Mouse (Mus musculus): ENCODE measurements at regions not wholly inside any gene's neighbourhood (a gene's known extent, or its start where the extent isn't known, plus 50 kb on each side); places are given as distances from the start of the nearest gene placed in this dataset.

DNA sequence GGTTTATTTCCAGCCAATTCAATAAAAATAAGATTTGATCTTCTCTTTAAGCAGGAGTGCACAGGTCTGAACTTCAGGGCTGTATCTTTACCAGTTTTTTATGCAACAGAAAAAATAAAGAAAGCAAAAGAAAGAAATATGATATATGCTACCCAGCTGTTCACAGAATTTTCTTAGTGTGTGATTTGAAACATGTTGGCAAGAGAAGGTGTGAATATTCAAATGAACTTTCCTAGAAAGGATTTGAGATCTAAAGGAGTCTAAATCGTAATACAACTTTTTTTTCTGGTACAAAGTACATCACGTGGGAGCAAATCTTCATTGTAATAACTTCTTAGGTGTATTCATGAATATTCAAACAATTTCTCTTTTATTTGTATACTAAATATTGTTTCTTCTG is 2905.1 kb upstream of the Gm12353 start:
- no peak for ATAC-seq
- no peaks in the 10 kb centered on the region for H3K27me3 ChIP-seq (replicated peaks; ENCODE audit: control insufficient read depth, insufficient read depth, low read length)
- no peaks in the 10 kb centered on the region for H3K36me3 ChIP-seq (ENCODE audit: control insufficient read depth, insufficient read depth, low read length)
- H3K4me3 ChIP-seq (ENCODE audit: low read length): no peak overlapping the region
- WGBS: 84% methylated on average over 2 of the region's 2 CpGs
- no peak overlapping the region for H3K4me2 ChIP-seq (ENCODE audit: low read length)
- H3K27ac ChIP-seq (ENCODE audit: low read depth, low read length): no peak overlapping the region
- no peak overlapping the region for H3K9ac ChIP-seq (ENCODE audit: low read depth, low read length)
- no peaks in the 10 kb centered on the region for H3K4me1 ChIP-seq (ENCODE audit: control insufficient read depth, insufficient read depth, low read depth, low read length)
- no peaks in the 10 kb centered on the region for H3K9me3 ChIP-seq (ENCODE audit: control insufficient read depth, low read length)

- Histone ChIP-seq H3K27me3 (replicated peaks; ENCODE audit: control insufficient read depth, insufficient read depth, low read length) (no peaks in the 10 kb centered on the region), H3K36me3 (ENCODE audit: control insufficient read depth, insufficient read depth, low read length) (no peaks in the 10 kb centered on the region), H3K27ac (ENCODE audit: low read depth, low read length) (no peak overlapping the region), H3K4me3 (ENCODE audit: low read length) (no peak overlapping the region), H3K9me3 (ENCODE audit: control insufficient read depth, low read length) (no peaks in the 10 kb centered on the region), H3K4me2 (ENCODE audit: low read length) (no peak overlapping the region), H3K4me1 (ENCODE audit: control insufficient read depth, insufficient read depth, low read depth, low read length) (no peaks in the 10 kb centered on the region), H3K9ac (ENCODE audit: low read depth, low read length) (no peak overlapping the region)
- no peak for ATAC-seq
Measured at GRCm38 (mm10) chr4:16714796-16715195, 2890.5 kb upstream of the Gm12353 start.

DNA sequence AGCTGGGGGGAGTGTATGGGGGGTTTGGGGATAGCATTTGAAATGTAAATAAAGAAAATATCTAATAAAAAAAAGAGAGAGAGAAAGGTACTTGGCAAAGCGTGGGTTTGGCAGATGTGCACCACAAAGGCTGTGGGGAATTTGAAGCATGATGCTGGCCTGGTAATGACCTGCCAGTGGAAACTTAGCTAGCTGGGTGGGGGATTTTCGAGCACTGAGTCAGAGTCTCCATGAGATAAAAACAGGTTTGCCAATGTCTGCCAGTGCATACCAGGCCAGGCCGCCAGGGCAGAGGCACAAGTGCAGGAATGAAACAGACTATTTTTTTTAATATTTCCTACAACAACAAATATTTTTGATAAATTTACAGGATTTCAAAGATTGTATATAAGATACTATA is 2865.5 kb upstream of the Gm12353 start:
- WGBS: 85% methylated on average over 3 of the region's 3 CpGs
- no peak overlapping the region for H3K4me3 ChIP-seq (ENCODE audit: low read length)
- H3K4me1 ChIP-seq (ENCODE audit: control insufficient read depth, insufficient read depth, low read depth, low read length): no peaks in the 10 kb centered on the region
- no peak overlapping the region for H3K9ac ChIP-seq (ENCODE audit: low read depth, low read length)
- H3K36me3 ChIP-seq (ENCODE audit: control insufficient read depth, insufficient read depth, low read length): no peaks in the 10 kb centered on the region
- H3K4me2 ChIP-seq (ENCODE audit: low read length): no peak overlapping the region
- no peak for ATAC-seq
- no peak overlapping the region for H3K27ac ChIP-seq (ENCODE audit: low read depth, low read length)
- no peaks in the 10 kb centered on the region for H3K27me3 ChIP-seq (replicated peaks; ENCODE audit: control insufficient read depth, insufficient read depth, low read length)
- H3K9me3 ChIP-seq (ENCODE audit: control insufficient read depth, low read length): no peaks in the 10 kb centered on the region
